Mouse (Mus musculus) lung, postnatal 25 days (tissue): ENCODE measurements around the gene Recql5.
"Not testable (repeated sequence)": the region's sequence is repeated elsewhere in the genome, so short reads cannot be mapped to it uniquely, and the experiment has no call there.

Source experiments
- DNase-seq: peaks from one replicate; pipeline ENCODE4 v3.0.0; 2022; ENCODE audit warnings: low spot score

Recql5 gene

DNA sequence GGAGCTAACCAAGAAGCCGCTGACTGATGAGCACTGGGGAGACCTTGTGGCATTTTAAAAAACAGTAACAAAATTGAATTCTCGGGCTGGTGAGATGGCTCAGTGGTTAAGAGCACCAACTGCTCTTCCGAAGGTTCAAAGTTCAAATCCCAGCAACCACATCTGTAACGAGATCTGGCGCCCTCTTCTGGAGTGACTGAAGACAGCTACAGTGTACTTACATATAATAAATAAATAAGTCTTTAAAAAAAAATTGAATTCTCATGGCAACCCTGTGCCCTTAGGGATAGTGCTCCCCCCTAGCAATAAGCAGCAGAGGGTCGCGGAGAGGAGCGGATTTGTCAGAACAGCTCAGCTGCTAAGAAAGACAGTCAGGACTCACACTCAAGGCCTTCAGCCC is 69.4 kb downstream of the Recql5 start:
- no peak for DNase-seq

DNA sequence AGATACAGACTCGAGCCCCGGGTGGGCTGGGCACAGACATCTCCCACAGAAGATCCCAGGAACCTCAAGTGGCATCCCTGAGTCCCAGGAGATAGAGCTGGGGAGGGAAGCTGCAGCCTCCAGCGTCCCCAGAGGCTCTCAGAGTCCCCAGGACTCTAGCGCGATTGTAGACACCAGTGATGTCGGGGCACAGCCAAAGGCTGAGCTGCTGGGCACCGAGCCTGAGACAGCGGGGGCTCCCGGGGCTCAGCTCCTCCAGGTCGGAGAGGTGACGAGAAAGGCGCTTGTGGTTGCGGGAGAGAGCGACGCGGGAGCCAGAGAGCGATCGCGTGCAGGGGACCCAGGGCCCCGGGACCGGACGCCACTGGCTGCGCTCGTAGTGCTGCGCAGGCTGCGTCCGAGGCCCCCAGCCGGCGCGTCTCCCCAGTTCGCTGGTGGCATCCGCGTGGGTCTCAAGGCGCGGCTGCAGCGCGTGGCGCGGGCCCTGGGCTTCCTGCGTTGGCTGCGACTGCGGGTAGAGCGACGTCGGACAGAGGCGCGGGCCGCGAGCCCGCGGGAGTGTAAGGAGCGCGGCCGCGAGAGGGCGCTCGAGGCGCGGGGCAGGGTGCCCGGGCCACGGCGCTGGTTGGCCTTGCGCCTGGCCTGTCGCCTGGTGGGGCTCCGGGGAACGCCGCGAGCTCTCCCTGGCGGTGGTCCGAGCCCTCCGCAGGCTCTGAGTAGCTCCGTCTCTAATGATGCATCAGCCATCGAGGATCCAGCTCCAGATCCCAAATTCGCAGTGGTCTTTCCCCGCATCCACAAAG is 73.9 kb downstream of the Recql5 start:
- peak; percentile 88 for DNase-seq

DNA sequence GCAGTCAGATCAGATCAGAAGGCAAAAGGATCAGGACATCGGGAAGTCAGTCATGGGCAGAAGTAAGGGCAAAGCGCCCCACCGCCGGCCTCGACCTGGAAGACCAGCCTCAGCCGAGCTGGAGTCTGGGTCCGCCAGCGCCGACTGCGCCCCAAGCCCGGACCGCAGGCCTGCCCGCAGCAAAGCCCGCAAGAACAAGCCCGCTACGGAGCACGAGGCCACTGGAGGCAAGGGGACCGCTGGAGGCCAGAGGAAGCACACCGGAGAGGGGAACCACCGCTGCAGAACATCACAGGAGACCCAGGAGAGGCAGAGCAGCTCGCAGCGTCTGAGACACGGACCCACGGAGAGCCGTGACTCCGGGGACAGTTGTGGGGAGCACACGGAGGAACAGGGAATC is 74.9 kb downstream of the Recql5 start, which contains the start of gene Myo15b:
Gene Myo15b (plus strand): TSS at position 53 of the 400 bp plus-strand sequence.
- no peak for DNase-seq

DNA sequence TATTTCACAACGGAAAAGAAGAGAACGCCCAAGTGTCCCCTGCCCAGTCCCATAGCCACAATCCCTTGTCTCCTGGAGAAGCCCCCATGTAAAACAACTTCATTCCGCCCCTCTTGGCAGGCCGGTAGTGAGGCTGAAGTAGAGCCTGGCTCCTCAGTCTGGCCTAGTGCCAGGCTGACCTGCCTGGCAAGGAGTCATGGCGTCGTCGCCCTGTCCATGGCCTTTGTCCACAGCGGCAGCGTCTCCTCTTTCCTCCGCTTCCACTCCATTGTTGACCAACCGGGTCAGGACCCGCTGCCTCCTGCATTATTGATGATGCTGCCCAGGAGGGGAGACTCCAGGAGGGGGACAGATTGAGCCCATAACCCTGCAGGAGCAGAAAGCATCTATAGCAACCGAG is 75.3 kb downstream of the Recql5 start:
- no peak for DNase-seq

DNA sequence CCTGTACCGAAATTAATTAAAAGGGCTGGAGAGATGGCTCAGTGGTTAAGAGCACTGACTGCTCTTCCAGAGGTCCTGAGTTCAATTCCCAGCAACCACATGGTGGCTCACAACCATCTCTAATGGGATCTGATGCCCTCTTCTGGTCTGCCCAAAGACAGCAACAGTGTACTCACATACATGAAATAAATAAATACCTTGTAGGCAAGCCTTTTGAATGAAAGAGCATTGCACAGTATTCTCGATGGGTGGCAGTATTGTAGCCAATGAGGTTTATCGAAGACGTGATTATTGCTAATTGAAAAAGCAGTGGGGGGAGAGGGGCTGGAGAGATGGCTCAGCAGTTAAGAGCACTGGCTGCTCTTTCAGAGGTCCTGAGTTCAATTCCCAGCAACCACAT is 76.1 kb downstream of the Recql5 start:
- not testable (repeated sequence) for DNase-seq

DNA sequence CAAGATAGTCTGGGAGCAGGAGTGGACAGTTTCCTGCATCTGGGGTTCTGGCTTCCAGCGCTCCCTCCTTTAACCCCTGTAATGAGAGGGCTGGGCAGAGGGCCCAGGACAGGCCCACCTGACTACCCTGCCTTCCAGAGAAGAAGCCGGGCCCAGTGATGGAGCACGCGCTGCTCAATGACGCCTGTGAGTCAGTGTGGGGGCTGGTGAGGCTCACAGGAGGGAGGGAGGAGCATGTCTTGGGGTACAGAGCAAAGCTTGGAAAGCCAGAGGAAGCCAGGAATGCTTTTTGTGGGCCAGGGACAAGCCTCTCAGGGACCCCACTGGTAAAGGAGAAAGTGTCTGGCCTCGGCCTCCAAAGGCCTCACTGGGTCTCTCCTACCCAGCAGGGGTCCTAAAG is 78.6 kb downstream of the Recql5 start:
- DNase-seq: no peak

DNA sequence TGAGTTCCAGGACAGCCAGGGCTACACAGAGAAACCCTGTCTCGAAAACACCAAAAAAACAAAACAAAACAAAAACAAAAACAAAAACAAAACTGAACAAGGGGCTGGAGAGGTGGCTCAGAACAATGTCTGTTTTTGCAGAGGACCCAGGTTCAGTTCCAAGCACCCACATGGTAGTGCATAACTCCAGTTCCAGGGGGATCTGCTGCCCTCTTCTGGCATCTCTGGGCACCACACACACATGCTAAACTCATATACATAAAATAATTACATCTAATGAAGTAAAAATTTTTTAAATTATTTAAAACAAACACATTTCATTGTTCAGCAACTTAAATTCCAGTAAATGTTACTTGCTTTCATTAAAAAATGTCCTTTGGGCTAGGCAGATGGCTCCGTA is 87.5 kb downstream of the Recql5 start:
- no peak for DNase-seq

DNA sequence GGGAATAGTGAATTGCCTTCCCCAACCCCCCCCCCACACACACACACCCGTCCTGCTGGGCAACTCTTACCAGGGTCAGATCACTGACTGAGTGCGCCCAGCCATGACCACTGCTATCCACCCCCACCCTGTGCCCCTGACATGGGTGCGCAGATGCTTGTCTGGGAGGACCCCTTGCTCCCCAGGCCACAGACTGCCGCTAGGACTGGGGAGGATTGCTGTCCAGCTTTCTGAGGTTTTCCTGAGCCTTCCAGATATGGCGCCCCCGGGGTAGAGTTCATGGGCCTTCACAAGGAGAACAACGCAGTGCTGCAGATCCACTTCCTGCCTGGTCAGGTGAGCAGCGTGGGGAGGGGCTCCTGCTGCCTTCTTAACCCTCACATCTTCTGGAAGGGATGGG is 89.0 kb downstream of the Recql5 start:
- DNase-seq: no peak

DNA sequence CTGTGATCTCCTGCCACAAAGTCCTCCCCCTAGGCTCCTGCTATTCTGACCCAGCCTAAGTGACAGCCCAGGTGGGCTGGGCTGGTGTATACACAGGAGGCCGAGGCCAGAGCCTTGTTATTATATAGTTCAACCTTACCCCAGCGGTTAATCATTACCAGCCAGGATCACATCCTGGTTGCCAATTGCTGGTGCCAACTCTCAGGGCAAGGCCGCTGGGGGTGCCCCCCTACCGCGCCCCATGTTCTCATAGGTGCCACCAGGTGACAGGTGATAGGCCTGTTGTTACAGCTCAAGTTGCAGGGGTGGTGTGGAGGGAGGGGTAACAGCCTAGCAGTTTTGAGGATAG is 89.4 kb downstream of the Recql5 start:
- peak; percentile 54 for DNase-seq

DNA sequence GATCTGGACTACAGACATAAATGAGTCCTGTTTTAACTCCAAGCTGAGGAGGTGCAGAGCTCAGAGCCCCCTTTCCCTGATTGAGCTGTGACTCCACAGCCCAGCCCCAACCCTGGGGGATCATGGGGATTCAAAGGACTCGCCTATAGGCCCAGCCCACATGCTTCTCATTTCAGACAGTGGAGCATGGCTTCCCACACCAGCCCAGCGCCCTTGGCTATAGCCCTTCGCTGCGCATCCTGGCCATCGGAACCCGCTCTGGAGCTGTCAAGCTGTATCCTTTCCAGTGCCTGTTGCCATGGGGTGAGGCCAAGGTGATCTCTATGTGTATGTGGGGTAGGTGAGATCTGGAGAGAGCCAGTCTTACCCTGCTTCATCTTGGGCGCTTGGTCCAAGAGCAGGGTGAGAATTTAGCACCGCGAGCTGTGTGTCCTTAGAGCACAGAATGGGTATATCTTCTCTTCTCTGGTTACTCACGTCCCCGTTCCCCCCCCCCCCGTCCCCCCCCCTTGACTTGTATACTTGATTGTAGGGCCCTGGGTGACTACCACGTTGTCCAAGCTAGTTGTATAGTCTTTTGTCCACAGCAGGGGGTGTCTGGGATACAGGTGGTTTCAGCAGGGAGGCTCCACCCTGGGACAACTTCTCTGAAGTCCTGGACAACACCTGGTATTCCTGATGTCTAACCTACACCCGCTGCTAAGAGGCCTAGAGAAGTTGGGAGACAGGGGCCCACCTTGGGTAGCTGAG is 90.0 kb downstream of the Recql5 start:
- DNase-seq: no peak
